Mouse (Mus musculus): ENCODE data around the gene Grb10.

- TF ChIP-seq FLI1 (IDR thresholded peaks at IDR 0.05; ENCODE audit: low read length), result no peak
- TF ChIP-seq GATA1 (IDR thresholded peaks at IDR 0.05; ENCODE audit: borderline replicate concordance, low read length), result no peak
Observed at GRCm38 (mm10) chr11:11944082-11944349, 94.5 kb downstream of the Grb10 start.

All from megakaryocyte, embryonic 14.5 days (primary cell).